Mouse (Mus musculus): ENCODE data around the gene Gzmm.

Gene Gzmm

GRCm38 (mm10) chr10:79704065-79704969 is 15.5 kb downstream of the Gzmm start, which contains the start of gene Bsg:
Gene Bsg, plus strand, starts transcription at chr10:79704491.
- DNase-seq = peak; percentile 99

GRCm38 (mm10) chr10:79704970-79705360 is 16.1 kb downstream of the Gzmm start:
- no peak for DNase-seq

- no peak for DNase-seq
Measured at GRCm38 (mm10) chr10:79705951-79706350, 17.1 kb downstream of the Gzmm start.

- no peak for DNase-seq
Measured at GRCm38 (mm10) chr10:79706406-79707094, 17.7 kb downstream of the Gzmm start.

- DNase-seq = no peak
Measured at GRCm38 (mm10) chr10:79707162-79707561, 18.3 kb downstream of the Gzmm start.

- DNase-seq = no peak
Measured at GRCm38 (mm10) chr10:79707759-79708158, 18.9 kb downstream of the Gzmm start.

- no peak for DNase-seq
Measured at GRCm38 (mm10) chr10:79708668-79709067, 19.8 kb downstream of the Gzmm start.

- no peak for DNase-seq
Measured at GRCm38 (mm10) chr10:79709307-79709706, 20.5 kb downstream of the Gzmm start.

- no peak for DNase-seq
Measured at GRCm38 (mm10) chr10:79712029-79712428, 23.2 kb downstream of the Gzmm start.

- peak; percentile 79 for DNase-seq
Measured at GRCm38 (mm10) chr10:79712499-79713126, 23.8 kb downstream of the Gzmm start.

GRCm38 (mm10) chr10:79713163-79713562 is 24.3 kb downstream of the Gzmm start:
- no peak for DNase-seq

GRCm38 (mm10) chr10:79714996-79715395 is 26.2 kb downstream of the Gzmm start:
- no peak for DNase-seq

- no peak for DNase-seq
Measured at GRCm38 (mm10) chr10:79716254-79716987, 27.6 kb downstream of the Gzmm start, which contains the start of gene Hcn2. Gene Hcn2, plus strand, starts transcription at chr10:79716634.

GRCm38 (mm10) chr10:79716988-79717355 is 28.2 kb downstream of the Gzmm start:
- no peak for DNase-seq

GRCm38 (mm10) chr10:79717640-79718357 is 29.0 kb downstream of the Gzmm start:
- peak; percentile 75 for DNase-seq

GRCm38 (mm10) chr10:79721089-79721488 is 32.3 kb downstream of the Gzmm start:
- no peak for DNase-seq

- no peak for DNase-seq
Measured at GRCm38 (mm10) chr10:79723047-79723446, 34.2 kb downstream of the Gzmm start.

GRCm38 (mm10) chr10:79723692-79724091 is 34.9 kb downstream of the Gzmm start:
- DNase-seq = no peak

GRCm38 (mm10) chr10:79726090-79726489 is 37.3 kb downstream of the Gzmm start:
- DNase-seq = peak; percentile 71

- no peak for DNase-seq
Measured at GRCm38 (mm10) chr10:79728323-79729249, 39.8 kb downstream of the Gzmm start.
